Mouse (Mus musculus) limb, embryonic 15.5 days (tissue): ENCODE data around the gene Il1b. TPM values are rescaled to one million over a fixed set of nuclear protein-coding genes. Genes with fewer than 3 reads are reported as not detected.

Experiments
- ATAC-seq: fragments of 200-750 bp; cut with Nextera tagmentation; 2 replicates; pipeline ENCODE4 v1.8.0; 2017; ENCODE audit warnings: low read depth, moderate TSS enrichment; ENCODE audit not compliant: insufficient number of reproducible peaks, low FRiP score, low TSS enrichment
- H3K27ac ChIP-seq: fragments of 300-500 bp; sonication (generic); 2 replicates; pipeline ENCODE4 v1.5.1; 2015; ENCODE audit warnings: moderate library complexity, mild to moderate bottlenecking, inconsistent platforms
- H3K27me3 ChIP-seq: fragments of 300-500 bp; sonication (generic); 2 replicates; pipeline ENCODE4 v1.6.1; 2015; ENCODE audit warnings: inconsistent platforms
- H3K36me3 ChIP-seq: fragments of 300-500 bp; sonication (generic); 2 replicates; pipeline ENCODE4 v1.6.1; 2015; ENCODE audit warnings: inconsistent platforms
- H3K4me1 ChIP-seq: fragments of 300-500 bp; sonication (generic); 2 replicates; pipeline ENCODE4 v1.6.1; 2015; ENCODE audit warnings: inconsistent platforms
- H3K4me2 ChIP-seq: fragments of 300-500 bp; sonication (generic); 2 replicates; pipeline ENCODE4 v1.6.1; 2015; ENCODE audit warnings: mild to moderate bottlenecking, inconsistent platforms
- H3K4me3 ChIP-seq: fragments of 300-500 bp; sonication (generic); 2 replicates; pipeline ENCODE4 v1.5.1; 2015; ENCODE audit warnings: mild to moderate bottlenecking, inconsistent platforms
- H3K9ac ChIP-seq: fragments of 300-500 bp; sonication (generic); 2 replicates; pipeline ENCODE4 v1.6.1; 2015; ENCODE audit warnings: inconsistent platforms
- H3K9me3 ChIP-seq: fragments of 300-500 bp; sonication (generic); 2 replicates; pipeline ENCODE4 v1.6.1; 2016; ENCODE audit warnings: inconsistent platforms
- WGBS: fragments of 180-500 bp; shearing (Covaris S2); methylation state at CpG from one replicate; pipeline ENCODE4 v1.1.7; 2015; 5-methylcytosine and 5-hydroxymethylcytosine counted together
- polyA plus RNA-seq: library from polyadenylated mRNA; unstranded; fragments of >200 nt; fragmentation: Nextera tagmentation; extraction: Ambion mirVana; gene quantifications from 2 replicates; pipeline ENCODE4 v1.2.1, GENCODE M21; 2015

Il1b gene
- polyA plus RNA-seq = 0.12 and 0.31 TPM in 2 replicates

DNA sequence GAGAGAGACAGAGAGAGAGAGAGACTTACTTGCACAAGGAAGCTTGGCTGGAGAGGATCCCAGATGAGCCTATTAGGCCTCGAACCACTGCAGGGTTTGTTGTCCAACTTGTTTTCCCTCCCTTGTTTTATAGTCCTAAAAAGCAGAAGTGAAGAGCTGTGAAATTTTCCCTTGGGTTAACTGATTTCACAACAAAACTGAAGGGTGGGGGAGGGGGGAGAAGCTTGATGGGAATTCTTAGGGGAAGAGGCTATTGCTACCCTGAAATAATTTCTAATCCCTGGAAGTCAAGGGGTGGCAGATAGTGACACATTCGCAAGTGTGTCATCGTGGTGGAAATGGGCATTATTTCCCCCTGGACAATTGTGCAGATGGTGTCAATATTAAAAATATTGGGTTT lies at the start of gene Il1b:
Il1b (minus strand) TSS at position 101 of the 400 bp plus-strand sequence.
- H3K27ac ChIP-seq = no peak within 1 kb of the TSS
- no peaks in the 10 kb centered on the region for H3K9me3 ChIP-seq
- H3K9ac ChIP-seq = no peak within 1 kb of the TSS
- H3K4me3 ChIP-seq = no peak within 1 kb of the TSS
- WGBS = 76% methylated on average over 3 of the region's 3 CpGs
- H3K4me1 ChIP-seq = no peaks in the 10 kb centered on the region
- ATAC-seq = no peak
- no peak within 1 kb of the TSS for H3K4me2 ChIP-seq
- H3K27me3 ChIP-seq = no peaks in the 10 kb centered on the region
- no peaks in the 10 kb centered on the region for H3K36me3 ChIP-seq

GRCm38 (mm10) chr2:129419361-129419880 lies 48.5 kb upstream of the Il1b start:
- Histone ChIP-seq H3K27ac (no peak overlapping the region), H3K9ac (no peak overlapping the region), H3K9me3 (no peaks in the 10 kb centered on the region), H3K4me3 (no peak overlapping the region), H3K4me2 (no peak overlapping the region), H3K36me3 (no peaks in the 10 kb centered on the region), H3K27me3 (no peaks in the 10 kb centered on the region), H3K4me1 (no peaks in the 10 kb centered on the region)
- no peak for ATAC-seq
- 76% methylated on average over 3 of the region's 3 CpGs for WGBS

DNA sequence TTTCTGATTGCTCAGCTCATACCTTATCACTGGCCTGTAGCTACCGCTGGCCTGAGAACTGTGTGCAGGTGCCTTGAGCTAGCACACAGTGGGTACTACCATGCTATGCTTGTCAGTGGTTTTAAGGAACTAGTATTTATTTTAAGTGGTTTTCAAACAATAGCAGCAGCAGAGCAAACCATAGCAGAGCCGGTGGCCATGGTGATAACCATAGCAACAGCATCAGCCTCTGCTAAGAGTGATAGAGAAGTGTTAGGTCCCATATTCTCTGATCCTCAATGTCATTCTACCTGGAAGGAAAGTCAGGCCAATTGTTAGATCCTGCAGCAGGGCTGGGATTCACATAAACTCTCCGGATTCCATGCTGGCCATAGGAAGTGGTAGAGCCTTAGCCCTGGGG lies 43.7 kb upstream of the Il1b start:
- H3K36me3 ChIP-seq = no peaks in the 10 kb centered on the region
- H3K27ac ChIP-seq = no peak overlapping the region
- no peak for ATAC-seq
- no peaks in the 10 kb centered on the region for H3K27me3 ChIP-seq
- H3K4me3 ChIP-seq = no peak overlapping the region
- H3K4me2 ChIP-seq = no peak overlapping the region
- H3K9me3 ChIP-seq = no peaks in the 10 kb centered on the region
- WGBS = 85% methylated on average over 3 of the region's 3 CpGs
- H3K9ac ChIP-seq = no peak overlapping the region
- no peaks in the 10 kb centered on the region for H3K4me1 ChIP-seq

GRCm38 (mm10) chr2:129413488-129413887 lies 42.5 kb upstream of the Il1b start:
- 57% methylated on average over 6 of the region's 6 CpGs for WGBS
- Histone ChIP-seq H3K4me1 (no peaks in the 10 kb centered on the region), H3K4me3 (no peak overlapping the region), H3K36me3 (no peaks in the 10 kb centered on the region), H3K27ac (no peak overlapping the region), H3K9ac (no peak overlapping the region), H3K9me3 (no peaks in the 10 kb centered on the region), H3K27me3 (no peaks in the 10 kb centered on the region), H3K4me2 (no peak overlapping the region)
- ATAC-seq = no peak

DNA sequence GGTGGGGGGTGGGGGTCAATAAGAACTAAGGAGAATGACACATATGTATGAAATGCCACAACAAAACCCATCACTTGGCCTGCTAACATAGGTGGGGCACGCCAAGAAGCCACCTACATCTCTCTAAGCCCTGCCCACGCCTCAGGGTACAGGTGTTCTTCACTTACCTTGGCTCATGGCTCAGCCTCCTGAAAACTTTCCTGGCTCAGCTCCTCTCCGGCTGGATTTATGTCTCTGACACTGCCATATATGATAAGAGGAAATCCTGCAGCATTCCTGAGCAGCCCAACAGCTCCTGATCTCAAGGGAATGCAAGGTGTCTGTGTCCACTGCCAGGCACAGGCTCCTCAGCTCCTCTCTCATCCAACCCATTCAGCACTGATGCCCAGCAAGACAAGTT lies 40.7 kb upstream of the Il1b start:
- no peak overlapping the region for H3K27ac ChIP-seq
- WGBS = 61% methylated on average over 3 of the region's 3 CpGs
- no peak overlapping the region for H3K4me2 ChIP-seq
- no peak overlapping the region for H3K9ac ChIP-seq
- H3K9me3 ChIP-seq = no peaks in the 10 kb centered on the region
- H3K4me1 ChIP-seq = no peaks in the 10 kb centered on the region
- no peaks in the 10 kb centered on the region for H3K36me3 ChIP-seq
- no peak for ATAC-seq
- no peaks in the 10 kb centered on the region for H3K27me3 ChIP-seq
- no peak overlapping the region for H3K4me3 ChIP-seq

DNA sequence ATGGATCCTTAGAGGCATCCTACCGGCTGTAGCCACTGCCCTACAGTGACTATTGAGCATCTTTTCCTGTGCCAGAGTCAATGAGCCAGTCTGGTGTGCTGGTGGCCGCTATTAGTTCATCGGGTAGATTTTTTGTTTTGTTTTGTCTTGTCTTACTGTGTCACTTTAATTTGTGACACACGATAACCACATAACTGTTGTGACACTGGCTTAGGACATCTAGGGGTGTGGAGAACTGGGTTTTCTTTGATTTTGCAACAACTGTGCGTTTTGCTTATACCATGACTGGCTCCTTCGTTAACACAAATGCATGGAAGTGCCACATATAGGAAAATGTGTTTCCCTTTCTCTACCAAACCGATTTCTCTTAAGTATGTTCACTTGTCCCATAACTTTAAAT lies 39.4 kb upstream of the Il1b start:
- Histone ChIP-seq H3K4me1 (no peaks in the 10 kb centered on the region), H3K36me3 (no peaks in the 10 kb centered on the region), H3K9ac (no peak overlapping the region), H3K9me3 (no peaks in the 10 kb centered on the region), H3K4me3 (no peak overlapping the region), H3K27ac (no peak overlapping the region), H3K27me3 (no peaks in the 10 kb centered on the region), H3K4me2 (no peak overlapping the region)
- 83% methylated on average over 7 of the region's 7 CpGs for whole genome bisulfite sequencing
- no peak for ATAC-seq

- ATAC-seq = no peak
- no peaks in the 10 kb centered on the region for H3K27me3 ChIP-seq
- H3K9ac ChIP-seq = no peak overlapping the region
- no peaks in the 10 kb centered on the region for H3K4me1 ChIP-seq
- 19% methylated on average over 18 of the region's 18 CpGs for WGBS
- H3K27ac ChIP-seq = no peak overlapping the region
- no peaks in the 10 kb centered on the region for H3K9me3 ChIP-seq
- no peak overlapping the region for H3K4me3 ChIP-seq
- no peaks in the 10 kb centered on the region for H3K36me3 ChIP-seq
- H3K4me2 ChIP-seq = no peak overlapping the region
These were observed 37.5 kb upstream of the Il1b start for GRCm38 (mm10) chr2:129408476-129408875.

DNA sequence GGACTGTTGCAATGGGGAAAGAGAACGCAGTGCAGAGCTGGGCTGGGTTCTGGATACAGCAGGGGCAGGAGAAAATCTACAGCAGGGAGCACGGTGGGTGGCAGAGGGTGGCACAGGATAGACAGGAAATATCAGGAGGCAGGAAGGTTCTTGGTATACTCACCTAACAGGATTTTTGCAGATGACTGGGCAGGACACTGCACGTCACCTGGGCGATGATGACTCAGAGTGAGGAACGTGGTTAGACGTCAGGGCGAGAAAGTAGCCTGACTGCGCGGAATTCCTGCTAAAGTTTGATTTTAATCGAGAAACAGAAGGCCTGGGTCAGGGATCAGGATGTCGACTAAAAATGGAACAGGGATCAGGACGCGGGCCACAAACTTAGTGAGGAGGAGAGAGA lies 36.7 kb upstream of the Il1b start:
- Histone ChIP-seq H3K4me2 (no peak overlapping the region), H3K4me1 (no peaks in the 10 kb centered on the region), H3K9me3 (no peaks in the 10 kb centered on the region), H3K36me3 (no peaks in the 10 kb centered on the region), H3K27ac (no peak overlapping the region), H3K27me3 (no peaks in the 10 kb centered on the region), H3K4me3 (no peak overlapping the region), H3K9ac (no peak overlapping the region)
- 87% methylated on average over 13 of the region's 13 CpGs for WGBS
- no peak for ATAC-seq

DNA sequence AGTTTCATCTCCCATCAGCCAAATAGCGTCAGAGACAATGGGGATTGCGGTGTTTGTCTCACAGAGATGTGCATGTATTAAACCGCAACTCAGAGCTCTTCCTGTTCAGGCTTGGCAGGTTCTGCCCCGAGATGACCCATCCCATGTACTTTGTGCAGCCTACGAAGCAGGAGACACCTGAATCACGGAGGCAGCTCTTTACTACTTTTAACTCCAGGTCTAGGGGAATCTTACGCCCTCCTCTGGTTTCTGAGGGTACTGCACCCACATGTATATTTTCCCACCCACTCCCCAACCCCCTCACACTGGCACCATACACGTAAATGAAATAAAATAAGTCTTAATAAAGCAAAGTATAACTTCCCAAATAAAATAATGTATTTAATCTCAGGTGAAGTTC lies 35.6 kb upstream of the Il1b start:
- Histone ChIP-seq H3K4me2 (no peak overlapping the region), H3K36me3 (no peaks in the 10 kb centered on the region), H3K27me3 (no peaks in the 10 kb centered on the region), H3K27ac (no peak overlapping the region), H3K4me1 (no peaks in the 10 kb centered on the region), H3K9ac (no peak overlapping the region), H3K4me3 (no peak overlapping the region), H3K9me3 (no peaks in the 10 kb centered on the region)
- 85% methylated on average over 8 of the region's 8 CpGs for WGBS
- no peak for ATAC-seq

DNA sequence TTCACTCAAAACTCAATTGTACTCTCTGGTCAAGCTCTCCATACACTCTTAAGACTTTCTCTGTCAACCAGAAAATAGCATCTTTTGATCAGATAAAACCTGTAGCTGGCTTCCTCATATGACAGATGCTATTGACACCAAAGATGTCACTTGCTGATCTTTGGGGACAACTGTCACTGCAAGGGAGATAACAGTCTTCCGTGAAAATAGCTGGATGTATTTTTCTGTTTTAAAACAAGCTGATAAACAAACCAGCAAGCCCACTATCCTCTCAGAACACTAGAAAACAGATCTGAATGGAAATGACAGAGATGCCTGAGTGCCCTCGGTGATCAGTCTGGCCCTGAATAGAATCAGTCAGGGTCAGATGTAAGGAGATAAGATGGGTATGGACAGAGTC lies 32.8 kb upstream of the Il1b start:
- Histone ChIP-seq H3K27ac (no peak overlapping the region), H3K36me3 (no peaks in the 10 kb centered on the region), H3K4me3 (no peak overlapping the region), H3K9me3 (no peaks in the 10 kb centered on the region), H3K4me1 (no peaks in the 10 kb centered on the region), H3K4me2 (no peak overlapping the region), H3K27me3 (no peaks in the 10 kb centered on the region), H3K9ac (no peak overlapping the region)
- 88% methylated on average over 2 of the region's 2 CpGs for WGBS
- ATAC-seq = no peak

DNA sequence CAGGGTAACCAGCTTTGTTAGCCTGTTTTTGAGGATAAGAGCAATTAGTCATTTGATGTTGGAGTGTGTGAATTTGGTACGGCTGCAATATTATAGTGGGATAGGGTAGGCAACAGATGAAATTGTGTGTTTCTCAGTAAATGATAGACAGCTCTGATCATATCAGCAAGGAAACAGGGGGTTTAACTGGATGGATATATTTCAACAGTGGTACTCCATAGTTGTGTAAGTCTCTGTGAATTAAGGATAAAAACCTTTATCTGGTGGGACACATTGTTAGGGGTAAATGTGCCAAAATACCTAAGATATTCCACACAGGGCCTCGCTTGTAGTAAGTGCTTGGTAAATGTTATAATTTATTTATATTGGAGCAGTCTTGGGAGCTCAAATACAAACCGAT lies 31.4 kb upstream of the Il1b start:
- H3K4me3 ChIP-seq = no peak overlapping the region
- no peak overlapping the region for H3K4me2 ChIP-seq
- H3K27ac ChIP-seq = no peak overlapping the region
- H3K27me3 ChIP-seq = no peaks in the 10 kb centered on the region
- 72% methylated on average over 3 of the region's 3 CpGs for WGBS
- no peaks in the 10 kb centered on the region for H3K36me3 ChIP-seq
- H3K9ac ChIP-seq = no peak overlapping the region
- no peak for ATAC-seq
- no peaks in the 10 kb centered on the region for H3K4me1 ChIP-seq
- no peaks in the 10 kb centered on the region for H3K9me3 ChIP-seq

DNA sequence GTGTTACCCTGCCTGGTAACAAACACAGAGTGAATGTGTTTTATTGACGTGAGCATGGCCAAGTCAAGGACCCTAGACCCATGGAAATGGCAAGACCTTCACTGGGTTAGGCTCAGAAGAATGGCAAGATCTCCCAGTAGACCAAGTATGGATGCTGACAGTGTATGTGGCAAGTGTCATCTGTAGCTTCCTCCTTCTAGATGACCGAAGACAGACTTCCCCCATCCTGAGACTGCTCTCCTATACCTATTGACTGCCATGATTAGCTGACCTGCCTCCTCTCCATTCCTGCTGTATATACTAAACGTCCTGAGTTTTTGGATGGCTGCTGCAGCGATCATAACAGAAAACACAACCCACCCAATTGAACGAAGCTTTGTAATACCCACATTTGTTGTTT lies 30.9 kb upstream of the Il1b start:
- H3K27me3 ChIP-seq = no peaks in the 10 kb centered on the region
- H3K27ac ChIP-seq = no peak overlapping the region
- no peak overlapping the region for H3K4me3 ChIP-seq
- H3K4me1 ChIP-seq = no peaks in the 10 kb centered on the region
- no peak for ATAC-seq
- H3K4me2 ChIP-seq = no peak overlapping the region
- no peaks in the 10 kb centered on the region for H3K9me3 ChIP-seq
- 86% methylated on average over 5 of the region's 5 CpGs for WGBS
- H3K36me3 ChIP-seq = no peaks in the 10 kb centered on the region
- H3K9ac ChIP-seq = no peak overlapping the region

GRCm38 (mm10) chr2:129398176-129398575 lies 27.2 kb upstream of the Il1b start:
- Histone ChIP-seq H3K4me1 (no peaks in the 10 kb centered on the region), H3K9me3 (no peaks in the 10 kb centered on the region), H3K4me2 (no peak overlapping the region), H3K27me3 (no peaks in the 10 kb centered on the region), H3K4me3 (no peak overlapping the region), H3K36me3 (no peaks in the 10 kb centered on the region), H3K27ac (no peak overlapping the region), H3K9ac (no peak overlapping the region)
- 77% methylated on average over 3 of the region's 3 CpGs for WGBS
- ATAC-seq = no peak
